Mouse (Mus musculus): ENCODE data around the gene Sipa1l1. TPM values are rescaled to one million over a fixed set of nuclear protein-coding genes. Genes with fewer than 3 reads are reported as not detected.

Sipa1l1 gene
- polyA plus RNA-seq, 1 experiment = 0.13 TPM

DNA sequence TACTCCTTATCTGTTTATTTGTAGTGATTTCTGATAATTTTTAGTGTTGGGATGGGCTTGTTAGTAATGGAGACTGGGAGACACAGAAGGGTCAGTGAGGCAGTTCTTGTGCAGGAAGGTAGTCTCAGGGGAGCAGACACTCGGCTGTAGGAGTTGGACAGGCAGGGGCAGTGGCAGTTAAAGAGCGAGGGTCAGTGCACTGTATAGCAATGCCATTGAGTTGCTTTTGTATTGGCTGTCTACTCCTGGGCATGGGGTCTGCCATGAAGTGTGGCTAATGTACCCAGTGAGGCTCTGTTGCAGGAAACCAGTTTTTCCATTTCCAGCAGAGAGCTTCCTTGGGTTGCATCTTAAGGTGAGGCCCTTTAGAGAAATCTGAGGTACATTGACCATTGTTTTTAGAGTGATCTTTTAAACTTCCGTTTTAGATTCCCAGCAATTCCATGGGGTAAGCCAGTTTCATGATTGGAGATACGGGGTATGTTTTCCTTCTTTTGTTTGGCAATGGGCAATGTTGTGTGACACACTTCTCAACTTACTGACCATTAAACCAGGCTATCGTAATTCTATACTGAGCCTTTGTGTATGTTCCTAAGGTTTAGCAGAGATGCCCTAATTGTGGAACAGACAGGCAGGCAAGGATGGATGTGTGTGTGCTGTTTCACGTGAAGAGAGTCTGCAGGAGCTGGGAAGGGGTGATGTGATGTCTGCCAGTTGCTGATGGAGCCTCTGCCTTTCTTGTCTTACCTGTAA lies 47.9 kb downstream of the Sipa1l1 start:
- no peaks in the 10 kb centered on the region; the same call in 1 of the 2 replicates for H3K4me1 ChIP-seq (ENCODE audit: control insufficient read depth)
- TF ChIP-seq TAL1 (IDR thresholded peaks at IDR 0.05; ENCODE audit: low read length) = no peak
- TF ChIP-seq GATA1 (IDR thresholded peaks at IDR 0.05; ENCODE audit: low read length) = no peak
- H3K4me3 ChIP-seq (replicated peaks) = no peak overlapping the region
- no peaks in the 10 kb centered on the region for H3K36me3 ChIP-seq (ENCODE audit: control insufficient read depth)
- no peaks in the 10 kb centered on the region for H3K27me3 ChIP-seq (ENCODE audit: control insufficient read depth)
- no peaks in the 10 kb centered on the region for H3K9me3 ChIP-seq (ENCODE audit: control insufficient read depth, low read length)

DNA sequence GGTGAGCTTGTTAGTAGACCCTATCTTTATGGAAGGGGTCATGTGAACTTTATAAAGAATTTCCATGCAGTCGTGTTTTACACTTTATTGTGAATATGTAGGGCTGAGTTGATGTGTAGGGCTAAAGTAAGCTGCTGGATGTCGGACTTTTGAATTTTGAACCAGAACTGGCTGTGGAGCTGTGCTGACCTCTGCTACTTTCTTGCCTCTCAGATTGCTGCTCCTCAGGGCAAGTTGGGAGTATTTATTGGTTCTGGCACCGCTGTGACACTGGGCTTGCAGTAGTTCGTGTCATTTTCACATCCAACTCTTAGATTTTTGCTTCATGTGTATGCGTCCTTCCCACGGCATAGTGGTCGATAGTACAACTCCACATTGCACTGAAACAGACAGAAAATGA lies 49.1 kb downstream of the Sipa1l1 start:
- Histone ChIP-seq H3K4me1 (ENCODE audit: control insufficient read depth) (no peaks in the 10 kb centered on the region; the same call in 1 of the 2 replicates), H3K36me3 (ENCODE audit: control insufficient read depth) (no peaks in the 10 kb centered on the region), H3K9me3 (ENCODE audit: control insufficient read depth, low read length) (no peaks in the 10 kb centered on the region), H3K4me3 (replicated peaks) (no peak overlapping the region), H3K27me3 (ENCODE audit: control insufficient read depth) (no peaks in the 10 kb centered on the region)
- TF ChIP-seq GATA1 (IDR thresholded peaks at IDR 0.05; ENCODE audit: low read length) = no peak
- TF ChIP-seq TAL1 (IDR thresholded peaks at IDR 0.05; ENCODE audit: low read length) = no peak

DNA sequence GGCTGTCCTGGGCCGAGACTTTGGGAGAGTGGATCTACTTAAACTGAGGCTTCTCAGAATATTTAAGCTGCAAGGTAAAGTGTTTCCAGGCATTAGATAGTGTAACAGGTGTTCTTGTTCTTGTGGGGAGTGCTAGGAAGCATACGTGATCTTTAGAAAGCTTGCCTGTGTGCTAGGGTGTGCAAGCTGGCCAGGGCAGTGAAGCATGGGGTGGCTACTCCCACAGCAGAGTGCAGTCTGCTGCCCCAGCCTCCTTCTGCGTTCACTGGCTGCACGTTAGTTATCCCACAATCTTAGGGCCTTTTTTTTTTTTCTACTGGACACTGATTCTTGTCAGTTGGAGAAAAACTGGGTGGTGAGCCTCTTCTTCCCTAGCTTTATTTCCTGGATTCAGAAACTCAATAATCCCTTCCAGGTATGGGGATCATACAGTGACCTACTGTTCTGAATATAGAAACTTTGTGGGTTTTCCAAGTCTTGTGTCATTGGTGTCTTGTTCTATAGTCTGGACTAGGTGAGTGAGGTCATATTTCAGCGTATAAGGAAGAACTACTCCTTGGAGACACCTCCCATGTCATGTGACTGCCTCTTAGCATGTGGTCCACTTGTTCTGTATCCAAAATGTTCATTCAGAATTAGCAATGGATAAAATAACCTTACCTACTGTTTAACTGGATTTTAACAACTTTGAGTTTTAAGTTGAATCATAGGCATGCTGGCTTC lies 51.4 kb downstream of the Sipa1l1 start:
- TF ChIP-seq GATA1 (IDR thresholded peaks at IDR 0.05; ENCODE audit: low read length) = no peak
- TF ChIP-seq TAL1 (IDR thresholded peaks at IDR 0.05; ENCODE audit: low read length) = no peak
- H3K4me1 ChIP-seq (ENCODE audit: control insufficient read depth) = no peaks in the 10 kb centered on the region
- H3K27me3 ChIP-seq (ENCODE audit: control insufficient read depth) = no peaks in the 10 kb centered on the region
- no peaks in the 10 kb centered on the region for H3K36me3 ChIP-seq (ENCODE audit: control insufficient read depth)
- H3K4me3 ChIP-seq (replicated peaks) = no peak overlapping the region
- H3K9me3 ChIP-seq (ENCODE audit: control insufficient read depth, low read length) = no peaks in the 10 kb centered on the region

DNA sequence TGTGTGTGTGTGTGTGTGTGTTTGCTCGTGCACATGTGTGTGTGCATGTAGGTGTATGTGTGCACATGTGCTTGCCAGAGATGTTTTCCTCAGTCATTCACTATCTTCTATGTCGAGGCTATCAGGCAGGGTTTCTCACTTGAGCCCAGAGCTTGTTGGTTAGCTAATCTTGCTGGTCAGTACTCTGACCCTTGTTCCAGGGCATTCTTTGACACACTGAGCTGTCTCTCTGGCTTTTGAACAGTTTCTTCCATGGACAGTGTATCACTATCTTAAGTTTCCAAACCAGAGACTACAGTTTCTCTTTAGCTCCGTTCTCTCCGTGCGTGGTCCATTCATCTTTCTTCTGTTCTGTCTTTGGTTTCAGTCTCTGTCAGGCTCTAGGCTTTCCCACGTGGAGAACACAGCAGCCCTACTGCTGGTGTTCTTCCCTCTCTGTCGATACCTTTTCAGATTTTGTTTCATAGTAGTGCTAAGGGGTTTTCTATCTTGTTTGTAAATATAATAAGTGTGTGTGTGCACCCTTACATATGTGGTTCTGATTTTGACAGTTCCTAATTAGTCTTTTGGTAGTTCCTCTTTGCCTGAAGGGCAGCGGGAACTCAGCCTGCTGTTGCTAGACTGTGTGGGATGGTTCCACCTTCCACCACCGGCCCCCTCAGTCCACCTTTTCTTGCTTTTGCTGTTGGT lies 54.2 kb downstream of the Sipa1l1 start:
- TF ChIP-seq GATA1 (IDR thresholded peaks at IDR 0.05; ENCODE audit: low read length) (no peak), TAL1 (IDR thresholded peaks at IDR 0.05; ENCODE audit: low read length) (no peak)
- Histone ChIP-seq H3K9me3 (ENCODE audit: control insufficient read depth, low read length) (no peaks in the 10 kb centered on the region), H3K27me3 (ENCODE audit: control insufficient read depth) (no peaks in the 10 kb centered on the region), H3K4me1 (ENCODE audit: control insufficient read depth) (peaks cover 6% of the 10 kb centered on the region), H3K4me3 (replicated peaks) (no peak overlapping the region), H3K36me3 (ENCODE audit: control insufficient read depth) (no peaks in the 10 kb centered on the region)

DNA sequence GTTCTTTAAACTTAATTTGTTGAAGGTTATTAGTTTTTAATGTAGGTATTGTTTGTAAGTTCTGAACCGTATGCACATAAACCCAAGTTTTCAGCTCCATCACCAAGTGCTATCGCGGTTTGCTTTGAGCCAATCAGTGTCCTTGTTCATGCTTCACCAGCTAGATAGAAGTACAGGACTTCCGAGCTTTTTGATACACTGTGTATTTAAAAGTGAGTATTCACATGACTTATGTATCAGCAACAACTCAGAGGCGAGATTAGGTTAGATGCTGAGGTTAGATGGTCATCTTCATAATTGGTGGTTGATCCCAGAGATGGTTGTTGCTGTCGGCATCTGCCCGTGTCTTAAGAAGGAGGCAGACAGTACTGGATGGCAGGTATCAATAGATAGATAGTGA lies 55.7 kb downstream of the Sipa1l1 start:
- TF ChIP-seq GATA1 (IDR thresholded peaks at IDR 0.05; ENCODE audit: low read length) = no peak
- no peaks in the 10 kb centered on the region for H3K36me3 ChIP-seq (ENCODE audit: control insufficient read depth)
- peaks cover 6% of the 10 kb centered on the region for H3K4me1 ChIP-seq (ENCODE audit: control insufficient read depth)
- H3K4me3 ChIP-seq (replicated peaks) = no peak overlapping the region
- no peaks in the 10 kb centered on the region for H3K27me3 ChIP-seq (ENCODE audit: control insufficient read depth)
- no peaks in the 10 kb centered on the region for H3K9me3 ChIP-seq (ENCODE audit: control insufficient read depth, low read length)

DNA sequence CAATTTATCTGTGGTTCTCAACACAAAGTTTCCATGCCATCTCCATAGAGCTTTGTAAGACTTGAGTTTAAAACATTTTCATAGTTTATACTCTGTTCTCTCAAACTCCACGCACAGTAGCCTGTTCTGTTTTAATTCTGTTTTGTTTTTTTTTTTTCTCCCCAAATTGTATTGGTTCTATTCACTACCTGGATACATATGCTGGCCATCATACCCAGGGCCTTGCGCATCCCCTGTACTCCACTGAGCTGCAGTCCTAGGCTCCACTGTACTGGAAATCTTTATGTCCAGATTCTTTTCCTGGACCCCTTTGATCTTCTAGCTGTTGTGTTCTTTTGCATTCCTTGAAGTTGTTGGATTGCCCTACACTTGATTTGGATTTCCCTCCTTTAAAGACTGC lies 56.2 kb downstream of the Sipa1l1 start:
- Histone ChIP-seq H3K27me3 (ENCODE audit: control insufficient read depth) (no peaks in the 10 kb centered on the region), H3K9me3 (ENCODE audit: control insufficient read depth, low read length) (no peaks in the 10 kb centered on the region), H3K4me3 (replicated peaks) (no peak overlapping the region), H3K4me1 (ENCODE audit: control insufficient read depth) (peaks cover 6% of the 10 kb centered on the region), H3K36me3 (ENCODE audit: control insufficient read depth) (no peaks in the 10 kb centered on the region)
- TF ChIP-seq TAL1 (IDR thresholded peaks at IDR 0.05; ENCODE audit: low read length) (no peak), GATA1 (IDR thresholded peaks at IDR 0.05; ENCODE audit: low read length) (no peak)

DNA sequence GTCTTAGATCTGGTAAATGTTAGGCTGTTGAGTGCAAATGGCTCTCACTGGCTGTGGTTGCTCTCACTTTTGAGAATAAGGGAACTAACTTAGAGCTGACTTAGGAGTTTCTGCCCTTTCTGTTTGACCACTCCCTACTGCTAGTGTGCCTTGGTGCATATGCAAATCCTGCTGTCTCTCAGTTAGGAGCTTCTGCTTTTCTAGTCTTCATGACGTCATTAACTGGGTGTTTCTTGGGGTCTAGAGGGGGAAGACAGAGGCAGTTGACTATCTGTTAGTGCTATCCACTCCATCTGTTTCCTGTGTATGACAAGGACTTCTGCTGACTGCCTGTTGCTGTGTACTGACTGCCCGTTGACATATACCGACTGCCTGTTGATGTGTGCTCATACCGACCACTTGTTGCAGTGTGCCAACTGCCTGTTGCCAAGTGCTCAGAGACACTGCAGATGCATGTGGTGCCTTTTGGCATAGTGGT lies 56.7 kb downstream of the Sipa1l1 start:
- TF ChIP-seq GATA1 (IDR thresholded peaks at IDR 0.05; ENCODE audit: low read length) (no peak), TAL1 (IDR thresholded peaks at IDR 0.05; ENCODE audit: low read length) (no peak)
- no peak overlapping the region for H3K4me3 ChIP-seq (replicated peaks)
- H3K9me3 ChIP-seq (ENCODE audit: control insufficient read depth, low read length) = no peaks in the 10 kb centered on the region
- peaks cover 6% of the 10 kb centered on the region for H3K4me1 ChIP-seq (ENCODE audit: control insufficient read depth)
- H3K36me3 ChIP-seq (ENCODE audit: control insufficient read depth) = no peaks in the 10 kb centered on the region
- no peaks in the 10 kb centered on the region for H3K27me3 ChIP-seq (ENCODE audit: control insufficient read depth)

DNA sequence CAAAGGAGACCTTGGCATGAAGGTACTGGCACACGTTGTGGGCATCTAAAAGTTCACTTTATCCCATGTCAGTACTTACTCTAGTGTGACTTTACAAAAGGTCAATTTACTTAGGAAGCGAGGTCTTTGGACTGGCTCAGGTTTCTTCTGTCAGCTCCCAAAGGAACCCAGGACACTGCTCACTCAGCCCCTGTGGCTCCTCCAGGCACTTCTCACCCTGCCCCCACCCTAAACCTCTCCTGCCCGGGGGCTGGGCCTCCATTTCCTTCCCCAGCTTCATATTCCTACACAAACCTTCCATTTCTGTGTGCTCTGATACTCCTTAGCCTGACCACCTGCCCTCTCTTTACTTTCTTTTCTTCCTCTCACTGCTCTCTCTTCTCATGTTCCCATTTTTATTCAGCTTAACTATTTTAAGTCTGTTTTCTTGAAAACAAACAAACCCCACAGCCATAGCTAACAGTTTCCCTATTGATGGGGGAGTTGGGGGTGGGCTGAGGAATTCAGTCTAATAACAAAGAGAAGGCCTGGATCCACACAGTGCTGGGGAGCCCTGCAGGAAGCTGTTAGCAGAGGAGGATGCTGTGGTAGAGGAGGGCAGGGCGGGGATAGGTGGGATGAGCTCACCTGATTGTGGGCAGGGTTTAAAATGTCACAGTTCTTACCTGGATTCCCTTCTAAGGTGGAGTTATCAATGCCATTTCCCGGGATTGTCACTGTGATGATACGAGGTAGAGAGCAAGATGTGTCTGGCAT lies 57.4 kb downstream of the Sipa1l1 start:
- TF ChIP-seq GATA1 (IDR thresholded peaks at IDR 0.05; ENCODE audit: low read length) = no peak
- TF ChIP-seq TAL1 (IDR thresholded peaks at IDR 0.05; ENCODE audit: low read length) = no peak
- Histone ChIP-seq H3K27me3 (ENCODE audit: control insufficient read depth) (no peaks in the 10 kb centered on the region), H3K9me3 (ENCODE audit: control insufficient read depth, low read length) (no peaks in the 10 kb centered on the region), H3K4me1 (ENCODE audit: control insufficient read depth) (peaks cover 6% of the 10 kb centered on the region), H3K36me3 (ENCODE audit: control insufficient read depth) (no peaks in the 10 kb centered on the region), H3K4me3 (replicated peaks) (no peak overlapping the region)

Data from erythroblast, embryonic 14.5 days (primary cell).